Mouse (Mus musculus): ENCODE data around the gene Atad3a.

GRCm38 (mm10) chr4:155708988-155709387 lies 51.9 kb downstream of the Atad3a start:
- TF ChIP-seq EP300 (IDR thresholded peaks at IDR 0.05; ENCODE audit: insufficient read depth, low read depth, low read length) (no peak), POLR2A (IDR thresholded peaks at IDR 0.05; ENCODE audit: insufficient read depth, low read length) (no peak), CTCF (IDR thresholded peaks at IDR 0.05; ENCODE audit: low read depth, low read length) (no peak)
